Mouse (Mus musculus) forebrain, embryonic 14.5 days (tissue): Measurements from ENCODE around the gene Cdc42bpb. TPM values are rescaled to one million over a fixed set of nuclear protein-coding genes. Genes with fewer than 3 reads are reported as not detected.

Source experiments
- ATAC-seq: fragments of 200-750 bp; cut with Nextera tagmentation; 2 replicates; pipeline ENCODE4 v1.8.0; 2017; ENCODE audit warnings: mild to moderate bottlenecking, moderate library complexity
- DNase-seq: peaks from one replicate; pipeline ENCODE4 v3.0.0-alpha.2; 2015; ENCODE audit warnings: low spot score
- H3K27ac ChIP-seq: fragments of 300-500 bp; sonication (generic); 2 replicates; pipeline ENCODE4 v1.5.1; 2014; ENCODE audit warnings: low read depth, mild to moderate bottlenecking, control low read depth, low read length, moderate library complexity
- H3K27me3 ChIP-seq: fragments of 300-500 bp; sonication (generic); replicated peaks from 2 replicates; pipeline ENCODE4 v1.6.1; 2014; ENCODE audit warnings: low read length, control low read depth, mixed read lengths; ENCODE audit not compliant: control insufficient read depth, insufficient read depth
- H3K36me3 ChIP-seq: fragments of 300-500 bp; sonication (generic); 2 replicates; pipeline ENCODE4 v1.6.1; 2014; ENCODE audit warnings: low read length, control low read depth; ENCODE audit not compliant: control insufficient read depth, insufficient read depth
- H3K4me1 ChIP-seq: fragments of 300-500 bp; sonication (generic); 2 replicates; pipeline ENCODE4 v1.6.1; 2014; ENCODE audit warnings: antibody characterized with exemption, low read length, control low read depth; ENCODE audit not compliant: control insufficient read depth, insufficient read depth
- H3K4me2 ChIP-seq: fragments of 300-500 bp; sonication (generic); 2 replicates; pipeline ENCODE4 v1.6.1; 2014; ENCODE audit warnings: mild to moderate bottlenecking, control low read depth, low read length
- H3K4me3 ChIP-seq: fragments of 300-500 bp; sonication (generic); 2 replicates; pipeline ENCODE4 v1.5.1; 2014; ENCODE audit warnings: low read depth, low read length, control low read depth
- H3K9ac ChIP-seq: fragments of 300-500 bp; sonication (generic); 2 replicates; pipeline ENCODE4 v1.6.1; 2014; ENCODE audit warnings: mild to moderate bottlenecking, low read length, control low read depth, moderate library complexity
- H3K9me3 ChIP-seq: fragments of 300-500 bp; sonication (generic); replicated peaks from 2 replicates; pipeline ENCODE4 v1.6.1; 2016; ENCODE audit warnings: low read length, control low read depth, mixed read lengths; ENCODE audit not compliant: control insufficient read depth
- WGBS: fragments of 180-500 bp; shearing (Covaris S2); extraction: QIAGEN DNeasy Blood & Tissue Kit; methylation state at CpG from one replicate; pipeline ENCODE4 v1.1.7; 2014; 5-methylcytosine and 5-hydroxymethylcytosine counted together
- polyA plus RNA-seq: library from polyadenylated mRNA; unstranded; fragments of >200 nt; fragmentation: Nextera tagmentation; extraction: Ambion mirVana; gene quantifications from 2 replicates; pipeline ENCODE4 v1.2.1, GENCODE M21; 2014

The Cdc42bpb gene
- polyA plus RNA-seq, 1 experiment from 2014 or later: 28.8 TPM

GRCm38 (mm10) chr12:111251227-111251626, 126.3 kb downstream of the Cdc42bpb start:
- 69% methylated on average over 9 of the region's 9 CpGs for WGBS

GRCm38 (mm10) chr12:111250116-111250515, 127.4 kb downstream of the Cdc42bpb start:
- ATAC-seq (no peak), DNase-seq (no peak)
- Histone ChIP-seq H3K9ac (no peak overlapping the region), H3K4me1 (no peaks in the 10 kb centered on the region), H3K27ac (no peak overlapping the region), H3K4me3 (no peak overlapping the region), H3K27me3 (no peaks in the 10 kb centered on the region), H3K36me3 (peaks cover 42% of the 10 kb centered on the region), H3K9me3 (no peaks in the 10 kb centered on the region), H3K4me2 (no peak overlapping the region)
- WGBS: 82% methylated on average over 8 of the region's 8 CpGs

More at GRCm38 (mm10) chr12:111251227-111251626, 126.3 kb downstream of the Cdc42bpb start:
- Histone ChIP-seq H3K9me3 (no peaks in the 10 kb centered on the region), H3K4me1 (no peaks in the 10 kb centered on the region), H3K36me3 (peaks cover 41% of the 10 kb centered on the region), H3K4me2 (no peak overlapping the region), H3K9ac (no peak overlapping the region), H3K4me3 (no peak overlapping the region), H3K27ac (no peak overlapping the region), H3K27me3 (no peaks in the 10 kb centered on the region)
- ATAC-seq (no peak), DNase-seq (no peak)

- H3K9me3 ChIP-seq: no peaks in the 10 kb centered on the region
- no peak overlapping the region for H3K4me3 ChIP-seq
- no peaks in the 10 kb centered on the region for H3K27me3 ChIP-seq
- H3K36me3 ChIP-seq: peaks cover 47% of the 10 kb centered on the region
- no peaks in the 10 kb centered on the region for H3K4me1 ChIP-seq
- no peak overlapping the region for H3K9ac ChIP-seq
- H3K4me2 ChIP-seq: no peak overlapping the region
- ATAC-seq (no peak), DNase-seq (no peak)
- 63% methylated on average over 3 of the region's 3 CpGs for WGBS
- H3K27ac ChIP-seq: no peak overlapping the region
Measured at GRCm38 (mm10) chr12:111249095-111249494, 128.4 kb downstream of the Cdc42bpb start.

GRCm38 (mm10) chr12:111246808-111247464, 130.6 kb downstream of the Cdc42bpb start:
- Histone ChIP-seq H3K9me3 (no peaks in the 10 kb centered on the region), H3K4me2 (no peak overlapping the region), H3K4me1 (no peaks in the 10 kb centered on the region), H3K27ac (no peak overlapping the region), H3K4me3 (no peak overlapping the region), H3K9ac (no peak overlapping the region), H3K27me3 (no peaks in the 10 kb centered on the region), H3K36me3 (peaks cover 59% of the 10 kb centered on the region)
- ATAC-seq (no peak), DNase-seq (no peak)
- 96% methylated on average over 9 of the region's 9 CpGs for WGBS

- peaks cover 52% of the 10 kb centered on the region for H3K36me3 ChIP-seq
- ATAC-seq (no peak), DNase-seq (no peak)
- no peak overlapping the region for H3K4me3 ChIP-seq
- no peaks in the 10 kb centered on the region for H3K27me3 ChIP-seq
- H3K9ac ChIP-seq: no peak overlapping the region
- no peaks in the 10 kb centered on the region for H3K9me3 ChIP-seq
- no peak overlapping the region for H3K27ac ChIP-seq
- H3K4me2 ChIP-seq: no peak overlapping the region
- WGBS: 75% methylated on average over 6 of the region's 6 CpGs
- no peaks in the 10 kb centered on the region for H3K4me1 ChIP-seq
Measured at GRCm38 (mm10) chr12:111245070-111245469, 132.4 kb downstream of the Cdc42bpb start.

GRCm38 (mm10) chr12:111243733-111244132, 133.8 kb downstream of the Cdc42bpb start:
- Histone ChIP-seq H3K9me3 (no peaks in the 10 kb centered on the region), H3K4me3 (no peak overlapping the region), H3K36me3 (peaks cover 60% of the 10 kb centered on the region), H3K4me1 (no peaks in the 10 kb centered on the region), H3K9ac (no peak overlapping the region), H3K4me2 (no peak overlapping the region), H3K27ac (no peak overlapping the region), H3K27me3 (no peaks in the 10 kb centered on the region)
- DNase-seq (no peak), ATAC-seq (no peak)
- 94% methylated on average over 12 of the region's 12 CpGs for whole genome bisulfite sequencing

Other genes starting within 250 kb of the Cdc42bpb start
- 9.8 and 12.1 TPM in 2 replicates for gene Traf3, start 211.3 kb downstream of the Cdc42bpb start, polyA plus RNA-seq
- not detected in 2 replicates for gene 4930595D18Rik, start 193.2 kb downstream of the Cdc42bpb start, polyA plus RNA-seq
- gene Amn, start 106.6 kb downstream of the Cdc42bpb start, polyA plus RNA-seq: 1.9 and 2.9 TPM in 2 replicates
- gene Lbhd2, start 29.1 kb upstream of the Cdc42bpb start, polyA plus RNA-seq: 2.4 and 2.8 TPM in 2 replicates
- 2.2 and 2.7 TPM in 2 replicates for gene Exoc3l4, start 39.3 kb upstream of the Cdc42bpb start, polyA plus RNA-seq
- gene Tnfaip2, start 64.8 kb upstream of the Cdc42bpb start, polyA plus RNA-seq: 0.28 and 1.1 TPM in 2 replicates
- 0.84 and 0.99 TPM in 2 replicates for gene Gm266, start 108.1 kb upstream of the Cdc42bpb start, polyA plus RNA-seq
- 452 and 491 TPM in 2 replicates for gene Eif5, start 160.3 kb upstream of the Cdc42bpb start, polyA plus RNA-seq
- 56.3 and 58.4 TPM in 2 replicates for gene Mark3, start 196.8 kb upstream of the Cdc42bpb start, polyA plus RNA-seq